Mouse (Mus musculus) midbrain, embryonic 12.5 days (tissue): ENCODE measurements around the gene Lpin2. TPM values are rescaled to one million over a fixed set of nuclear protein-coding genes. Genes with fewer than 3 reads are reported as not detected.
A peak's percentile ranks its signal among the peaks of the same experiment; 100 is the strongest.

Experiments
- ATAC-seq: fragments of 200-750 bp; cut with Nextera tagmentation; 2 replicates; pipeline ENCODE4 v1.8.0; 2017; ENCODE audit warnings: low read depth, moderate TSS enrichment, moderate library complexity; ENCODE audit not compliant: low FRiP score
- H3K27ac ChIP-seq: fragments of 300-500 bp; sonication (generic); replicated peaks from 2 replicates; pipeline ENCODE4 v1.5.1; 2016; ENCODE audit warnings: mild to moderate bottlenecking
- H3K27me3 ChIP-seq: fragments of 300-500 bp; sonication (generic); 2 replicates; pipeline ENCODE4 v1.6.1; 2016; ENCODE audit warnings: mild to moderate bottlenecking
- H3K36me3 ChIP-seq: fragments of 300-500 bp; sonication (generic); 2 replicates; pipeline ENCODE4 v1.6.1; 2016
- H3K4me1 ChIP-seq: fragments of 300-500 bp; sonication (generic); 2 replicates; pipeline ENCODE4 v1.6.1; 2016
- H3K4me2 ChIP-seq: fragments of 300-500 bp; sonication (generic); replicated peaks from 2 replicates; pipeline ENCODE4 v1.6.1; 2016; ENCODE audit warnings: mild to moderate bottlenecking, moderate library complexity
- H3K4me3 ChIP-seq: fragments of 300-500 bp; sonication (generic); 2 replicates; pipeline ENCODE4 v1.5.1; 2016; ENCODE audit warnings: mild to moderate bottlenecking
- H3K9ac ChIP-seq: fragments of 300-500 bp; sonication (generic); replicated peaks from 2 replicates; pipeline ENCODE4 v1.6.1; 2016; ENCODE audit warnings: mild to moderate bottlenecking, moderate library complexity
- H3K9me3 ChIP-seq: fragments of 300-500 bp; sonication (generic); 2 replicates; pipeline ENCODE4 v1.6.1; 2016; ENCODE audit warnings: mild to moderate bottlenecking
- WGBS: fragments of 180-500 bp; shearing (Covaris S2); methylation state at CpG from one replicate; pipeline ENCODE4 v1.1.7; 2016; 5-methylcytosine and 5-hydroxymethylcytosine counted together
- polyA plus RNA-seq: library from polyadenylated mRNA; unstranded; fragments of >200 nt; fragmentation: Nextera tagmentation; extraction: Ambion mirVana; gene quantifications from 2 replicates; pipeline ENCODE4 v1.2.1, GENCODE M21; 2016

Lpin2 gene
- polyA plus RNA-seq, 1 experiment from 2014 or later, result 41.4 TPM

GRCm38 (mm10) chr17:71193019-71193418 is 10.7 kb downstream of the Lpin2 start:
- Histone ChIP-seq H3K4me2 (no peak overlapping the region), H3K4me3 (no peak overlapping the region), H3K4me1 (peaks cover 14% of the 10 kb centered on the region; the same call in 1 of the 2 replicates), H3K27ac (no peak overlapping the region), H3K9me3 (no peaks in the 10 kb centered on the region), H3K36me3 (no peaks in the 10 kb centered on the region), H3K9ac (no peak overlapping the region), H3K27me3 (no peaks in the 10 kb centered on the region)
- 89% methylated on average over 1 of the region's 1 CpGs for WGBS
- no peak for ATAC-seq

GRCm38 (mm10) chr17:71193485-71193884 is 11.1 kb downstream of the Lpin2 start:
- Histone ChIP-seq H3K36me3 (no peaks in the 10 kb centered on the region), H3K4me3 (no peak overlapping the region), H3K27ac (no peak overlapping the region), H3K9ac (no peak overlapping the region), H3K4me2 (no peak overlapping the region), H3K9me3 (no peaks in the 10 kb centered on the region), H3K27me3 (no peaks in the 10 kb centered on the region), H3K4me1 (peaks cover 14% of the 10 kb centered on the region; the same call in 1 of the 2 replicates)
- no peak for ATAC-seq
- 93% methylated on average over 1 of the region's 1 CpGs for WGBS

GRCm38 (mm10) chr17:71194906-71195632 is 12.7 kb downstream of the Lpin2 start:
- Histone ChIP-seq H3K27me3 (no peaks in the 10 kb centered on the region), H3K4me2 (no peak overlapping the region), H3K9ac (no peak overlapping the region), H3K9me3 (no peaks in the 10 kb centered on the region), H3K27ac (no peak overlapping the region), H3K4me1 (peaks cover 14% of the 10 kb centered on the region; the same call in 1 of the 2 replicates), H3K36me3 (no peaks in the 10 kb centered on the region), H3K4me3 (no peak overlapping the region)
- 90% methylated on average over 3 of the region's 3 CpGs for WGBS
- ATAC-seq, result no peak

GRCm38 (mm10) chr17:71195633-71196391 is 13.5 kb downstream of the Lpin2 start:
- WGBS, result 73% methylated on average over 10 of the region's 10 CpGs
- Histone ChIP-seq H3K9ac (no peak overlapping the region), H3K4me2 (no peak overlapping the region), H3K4me3 (no peak overlapping the region), H3K27me3 (no peaks in the 10 kb centered on the region), H3K27ac (no peak overlapping the region), H3K36me3 (no peaks in the 10 kb centered on the region), H3K9me3 (no peaks in the 10 kb centered on the region), H3K4me1 (peaks cover 14% of the 10 kb centered on the region; the same call in 1 of the 2 replicates)
- peak; percentile 41; the same call in 1 of the 2 replicates for ATAC-seq

DNA sequence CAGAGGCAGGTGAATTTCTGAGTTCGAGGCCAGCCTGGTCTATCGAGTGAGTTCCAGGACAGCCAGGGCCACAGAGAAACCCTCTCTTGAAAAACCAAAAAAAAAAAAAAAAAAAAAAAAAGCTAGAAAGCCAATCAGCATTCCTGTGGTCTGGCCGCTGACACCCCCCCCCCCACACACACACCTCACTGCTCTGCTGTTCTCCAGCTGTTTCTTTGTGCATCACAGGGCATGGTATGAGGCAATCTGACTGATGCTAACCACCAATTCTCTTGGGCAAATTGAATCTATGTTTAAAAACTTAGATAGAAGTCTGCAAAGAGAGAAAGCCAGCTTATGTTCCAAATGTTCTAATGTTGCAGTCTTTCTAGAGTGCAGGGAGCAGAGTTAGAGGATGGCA is 14.1 kb downstream of the Lpin2 start:
- 100% methylated on average over 2 of the region's 3 CpGs for WGBS
- Histone ChIP-seq H3K4me1 (peaks cover 14% of the 10 kb centered on the region; the same call in 1 of the 2 replicates), H3K36me3 (no peaks in the 10 kb centered on the region), H3K4me3 (no peak overlapping the region), H3K9ac (no peak overlapping the region), H3K9me3 (no peaks in the 10 kb centered on the region), H3K27me3 (no peaks in the 10 kb centered on the region), H3K27ac (no peak overlapping the region), H3K4me2 (no peak overlapping the region)
- ATAC-seq, result no peak

- WGBS, result 86% methylated on average over 3 of the region's 3 CpGs
- H3K9me3 ChIP-seq, result no peaks in the 10 kb centered on the region
- no peak overlapping the region for H3K4me3 ChIP-seq
Measured at GRCm38 (mm10) chr17:71199346-71199745, 17.0 kb downstream of the Lpin2 start.

DNA sequence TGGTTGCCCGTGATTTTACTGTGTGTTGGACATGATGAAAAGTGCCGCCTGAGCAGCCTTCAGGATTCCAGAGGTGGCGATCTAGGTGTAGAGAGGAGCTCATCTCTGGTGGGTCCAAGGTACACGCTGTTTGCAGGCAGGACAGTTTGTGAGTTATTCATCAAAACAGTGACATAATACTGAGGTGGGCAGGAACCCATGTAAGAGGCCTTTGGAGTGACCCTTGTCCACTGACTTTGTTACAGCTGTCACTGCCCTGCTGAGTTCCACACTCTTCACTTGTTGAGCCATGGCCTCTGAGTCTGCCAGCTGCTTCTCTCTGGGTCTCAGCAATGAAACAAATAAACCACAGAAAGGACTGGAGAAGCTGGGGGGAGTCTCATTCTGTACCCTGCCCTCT is 19.8 kb downstream of the Lpin2 start:
- 79% methylated on average over 4 of the region's 4 CpGs for WGBS
- H3K9ac ChIP-seq, result no peak overlapping the region
- no peaks in the 10 kb centered on the region for H3K27me3 ChIP-seq
- H3K4me3 ChIP-seq, result no peak overlapping the region
- no peaks in the 10 kb centered on the region for H3K9me3 ChIP-seq
- H3K36me3 ChIP-seq, result no peaks in the 10 kb centered on the region
- no peak overlapping the region for H3K4me2 ChIP-seq
- no peaks in the 10 kb centered on the region for H3K4me1 ChIP-seq
- no peak for ATAC-seq
- H3K27ac ChIP-seq, result no peak overlapping the region

More at GRCm38 (mm10) chr17:71199346-71199745, 17.0 kb downstream of the Lpin2 start:
- Histone ChIP-seq H3K27me3 (no peaks in the 10 kb centered on the region), H3K27ac (no peak overlapping the region), H3K4me2 (no peak overlapping the region), H3K4me1 (peaks cover 8% of the 10 kb centered on the region; the same call in 1 of the 2 replicates), H3K36me3 (no peaks in the 10 kb centered on the region), H3K9ac (no peak overlapping the region)
- ATAC-seq, result no peak

GRCm38 (mm10) chr17:71203998-71204808 is 21.8 kb downstream of the Lpin2 start:
- Histone ChIP-seq H3K36me3 (no peaks in the 10 kb centered on the region), H3K27me3 (no peaks in the 10 kb centered on the region), H3K27ac (no peak overlapping the region), H3K4me3 (no peak overlapping the region), H3K9me3 (no peaks in the 10 kb centered on the region), H3K9ac (no peak overlapping the region), H3K4me2 (no peak overlapping the region), H3K4me1 (no peaks in the 10 kb centered on the region)
- WGBS, result 90% methylated on average over 9 of the region's 9 CpGs
- ATAC-seq, result no peak

- no peak overlapping the region for H3K27ac ChIP-seq
- WGBS, result 85% methylated on average over 6 of the region's 6 CpGs
- H3K4me2 ChIP-seq, result no peak overlapping the region
- no peaks in the 10 kb centered on the region for H3K36me3 ChIP-seq
- H3K9ac ChIP-seq, result no peak overlapping the region
- no peaks in the 10 kb centered on the region for H3K4me1 ChIP-seq
- ATAC-seq, result no peak
- no peaks in the 10 kb centered on the region for H3K27me3 ChIP-seq
- no peak overlapping the region for H3K4me3 ChIP-seq
- no peaks in the 10 kb centered on the region for H3K9me3 ChIP-seq
Measured at GRCm38 (mm10) chr17:71204809-71205091, 22.4 kb downstream of the Lpin2 start.

GRCm38 (mm10) chr17:71206136-71206893 is 24.0 kb downstream of the Lpin2 start:
- Histone ChIP-seq H3K4me2 (no peak overlapping the region), H3K9me3 (no peaks in the 10 kb centered on the region), H3K9ac (no peak overlapping the region), H3K36me3 (no peaks in the 10 kb centered on the region), H3K27ac (no peak overlapping the region), H3K4me3 (no peak overlapping the region), H3K4me1 (no peaks in the 10 kb centered on the region), H3K27me3 (no peaks in the 10 kb centered on the region)
- ATAC-seq, result no peak
- 84% methylated on average over 12 of the region's 12 CpGs for WGBS

GRCm38 (mm10) chr17:71207268-71207667 is 24.9 kb downstream of the Lpin2 start:
- Histone ChIP-seq H3K9ac (no peak overlapping the region), H3K36me3 (no peaks in the 10 kb centered on the region), H3K4me1 (0 out of 2 replicates have a peak, but pooled peaks cover 4% of the 10 kb centered on the region), H3K27ac (no peak overlapping the region), H3K27me3 (no peaks in the 10 kb centered on the region), H3K4me2 (no peak overlapping the region), H3K9me3 (no peaks in the 10 kb centered on the region), H3K4me3 (no peak overlapping the region)
- 91% methylated on average over 3 of the region's 3 CpGs for WGBS
- ATAC-seq, result no peak
